Mouse (Mus musculus): ENCODE data around the gene Spata6. TPM values are rescaled to one million over a fixed set of nuclear protein-coding genes. Genes with fewer than 3 reads are reported as not detected.

Spata6 gene
- total RNA-seq, 2 experiments from 2014 or later: 3.6 to 4.6 TPM

DNA sequence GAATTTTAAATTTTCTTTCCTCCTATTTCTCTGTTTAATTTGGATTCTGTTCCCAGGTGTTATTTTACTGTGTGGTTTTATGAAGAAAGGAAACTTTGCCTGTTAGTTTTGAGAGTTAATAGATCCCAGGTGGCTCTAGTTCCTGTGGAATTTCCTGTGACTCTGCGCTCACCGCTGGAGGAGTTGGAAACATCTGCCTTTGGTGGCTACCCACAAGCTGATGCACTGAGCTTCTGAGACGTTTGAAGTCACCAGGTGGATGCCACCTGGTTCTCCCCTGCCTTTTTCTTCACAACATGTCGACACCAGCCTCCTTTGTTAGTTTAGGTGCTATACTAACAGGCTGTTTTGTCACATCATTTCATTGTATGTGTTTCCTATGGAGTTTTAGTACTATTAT lies 97.7 kb downstream of the Spata6 start:
- no peak for DNase-seq (ENCODE audit: extremely low spot score in 1 of 2, low spot score in 1 of 2)

DNA sequence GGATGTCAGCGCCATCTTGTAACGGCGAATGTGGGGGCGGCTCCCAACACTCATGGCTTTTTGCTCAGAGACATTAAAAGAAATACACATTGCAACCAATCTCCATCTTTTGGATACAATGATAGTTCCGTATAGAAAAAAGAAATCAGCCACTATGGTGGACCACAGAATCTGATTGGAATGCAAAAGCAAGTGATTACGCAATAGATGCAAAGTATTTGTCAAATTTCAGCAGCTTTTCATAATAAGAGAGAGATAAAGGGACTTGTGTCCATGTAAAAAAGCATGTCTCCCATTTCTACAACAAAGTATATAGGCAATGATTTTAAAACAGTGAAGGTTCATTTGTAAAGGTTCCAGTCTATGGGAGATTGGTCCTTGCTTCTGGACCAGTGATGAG lies 119.1 kb downstream of the Spata6 start:
- no peak for DNase-seq (ENCODE audit: extremely low spot score in 1 of 2, low spot score in 1 of 2)

DNA sequence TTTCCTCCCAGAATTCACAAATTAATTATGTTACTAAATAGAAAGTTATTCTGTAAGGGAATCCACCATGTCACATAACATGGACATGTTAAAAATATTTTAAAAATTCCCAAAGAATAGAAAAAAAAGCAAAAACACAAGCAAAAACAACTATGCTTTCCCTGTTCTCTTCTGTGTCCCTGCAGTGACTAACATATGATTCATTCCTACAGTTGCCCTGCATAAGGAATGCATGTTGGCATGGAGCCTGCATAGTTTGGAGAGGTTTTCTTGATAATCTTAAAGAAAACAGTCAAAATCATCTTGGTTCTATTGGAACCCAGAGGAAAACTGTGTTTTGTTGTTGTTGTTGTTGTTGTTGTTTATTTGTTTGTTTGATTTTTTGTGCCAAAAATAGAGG lies 132.8 kb downstream of the Spata6 start:
- no peak for DNase-seq (ENCODE audit: extremely low spot score in 1 of 2, low spot score in 1 of 2)

DNA sequence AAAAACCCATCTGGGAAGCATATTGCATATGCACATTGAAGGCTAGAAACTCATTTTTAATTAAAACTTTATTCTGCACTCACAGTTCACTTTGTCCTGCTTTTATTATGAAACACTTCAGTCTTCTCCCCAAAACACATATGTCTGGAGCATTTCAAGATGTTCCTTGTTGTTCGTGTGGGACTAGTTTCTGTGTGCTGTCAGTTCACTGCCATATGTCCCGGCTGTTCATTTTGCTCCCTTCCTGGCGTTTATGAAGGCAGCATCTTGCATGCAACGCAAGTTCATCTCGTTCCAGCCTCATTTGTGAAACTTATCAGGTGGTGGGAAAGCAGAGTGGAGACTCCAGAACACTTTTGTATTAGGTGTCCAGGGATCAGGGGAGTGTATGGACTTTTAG lies 146.9 kb downstream of the Spata6 start:
- DNase-seq (ENCODE audit: extremely low spot score in 1 of 2, low spot score in 1 of 2): no peak

DNA sequence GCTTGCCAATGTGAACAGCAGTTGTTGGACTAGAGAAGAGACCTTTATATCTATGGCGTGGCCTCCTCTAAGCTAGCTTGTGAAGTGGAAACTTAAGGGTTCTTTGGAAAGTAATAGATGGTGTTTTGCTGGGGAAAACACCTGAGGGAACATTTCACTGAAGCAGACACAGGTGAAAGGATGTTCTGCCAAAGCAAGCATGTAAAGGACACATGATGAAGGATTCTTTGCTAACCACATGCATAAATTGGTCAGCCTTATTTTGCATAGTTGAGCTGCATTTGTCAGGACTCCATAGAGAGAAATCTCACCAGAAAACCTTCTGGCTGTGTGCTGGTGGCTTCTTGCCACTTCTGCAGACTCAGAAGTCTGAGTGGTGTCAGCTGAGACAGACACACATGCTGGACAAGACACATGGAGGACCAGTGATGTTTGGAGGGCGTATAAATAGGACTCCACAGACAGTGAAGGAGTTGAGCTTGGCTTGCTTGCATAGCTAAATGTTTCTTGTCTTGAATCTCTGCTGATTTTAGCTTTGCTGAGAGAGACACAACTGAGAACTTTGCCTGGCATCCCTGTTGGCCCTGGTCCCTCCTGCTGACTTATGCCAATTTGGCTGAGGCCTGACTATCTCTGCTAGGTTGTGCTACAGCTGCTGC lies 148.1 kb downstream of the Spata6 start:
- DNase-seq (ENCODE audit: extremely low spot score in 1 of 2, low spot score in 1 of 2): no peak

Other genes starting within 250 kb of the Spata6 start
- gene Slc5a9, start 182.9 kb downstream of the Spata6 start, total RNA-seq (2021): not detected
- gene Skint8, start 199.4 kb downstream of the Spata6 start, total RNA-seq (2021): not detected